Mouse (Mus musculus) spleen, postnatal 0 days (tissue): ENCODE measurements around the gene Slc35b1. TPM values are rescaled to one million over a fixed set of nuclear protein-coding genes. Genes with fewer than 3 reads are reported as not detected.

Experiments
- polyA plus RNA-seq: library from polyadenylated mRNA; unstranded; fragments of >200 nt; fragmentation: Nextera tagmentation; extraction: Ambion mirVana; gene quantifications from 2 replicates; pipeline ENCODE4 v1.2.1, GENCODE M21; 2015

The Slc35b1 gene
- polyA plus RNA-seq = 45.4 and 49.3 TPM in 2 replicates

DNA sequence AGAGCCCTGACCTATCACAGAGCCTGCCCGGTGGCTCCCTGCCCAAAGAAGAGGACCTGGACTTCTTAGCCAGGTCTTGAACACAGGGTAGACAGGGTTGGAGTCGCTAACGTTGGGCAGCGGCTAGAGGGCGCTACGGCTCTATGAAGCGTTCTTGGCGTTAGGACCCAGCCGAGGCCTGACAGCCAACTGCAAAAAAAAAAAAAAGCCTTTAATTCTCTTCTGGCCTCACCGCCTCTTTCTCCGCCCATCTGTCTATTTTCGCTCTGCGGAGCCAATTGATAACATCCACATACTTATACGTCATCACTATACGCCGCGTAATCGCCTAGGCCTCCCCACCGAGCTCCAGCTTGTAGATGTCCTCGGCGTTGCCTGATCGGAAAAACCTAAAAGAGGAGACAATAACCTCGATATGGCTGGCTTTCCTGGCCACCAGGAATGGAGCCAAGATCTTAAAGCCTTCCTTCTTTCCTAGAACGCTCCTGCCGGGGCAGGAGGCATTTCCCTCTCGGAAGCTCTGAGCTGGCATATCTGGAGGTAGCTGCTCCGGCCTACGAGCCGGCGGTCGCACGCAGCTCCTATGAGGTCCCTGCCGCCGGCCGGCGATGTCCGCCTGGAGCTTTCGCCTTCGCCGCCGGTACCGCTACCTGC lies at the start of gene Slc35b1:
Gene Slc35b1, plus strand, starts transcription at position 374 of the 654 bp plus-strand sequence.

DNA sequence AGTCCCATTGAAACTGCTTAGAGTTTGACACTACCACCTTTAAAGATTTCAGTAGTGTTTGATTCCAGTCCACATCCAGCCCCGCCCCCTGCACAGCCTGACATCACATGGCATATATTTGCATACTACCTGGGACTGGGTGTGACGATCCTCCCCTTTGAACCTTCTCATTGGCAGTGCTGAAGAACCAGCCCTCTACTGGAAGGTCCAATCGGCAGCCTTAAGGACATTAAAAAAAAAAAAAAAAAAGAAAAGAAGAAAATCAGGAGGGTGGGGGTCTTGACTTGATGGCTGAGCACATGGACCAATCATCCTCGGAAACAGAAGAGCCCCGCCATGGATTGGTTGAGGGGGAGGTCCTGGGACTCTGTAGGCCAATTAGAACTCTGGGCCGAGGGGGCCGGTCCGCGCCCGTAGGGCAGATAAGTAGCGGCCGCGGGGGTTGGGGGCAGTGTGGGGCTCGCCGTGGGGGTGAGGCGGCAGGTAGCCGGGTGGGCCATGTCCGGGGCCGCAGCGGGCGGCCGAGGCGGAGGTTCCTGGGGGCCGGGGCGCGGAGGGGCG lies 47.8 kb upstream of the Slc35b1 start, which contains the start of gene Fam117a:
Gene Fam117a, plus strand, starts transcription at position 451 of the 561 bp plus-strand sequence.

DNA sequence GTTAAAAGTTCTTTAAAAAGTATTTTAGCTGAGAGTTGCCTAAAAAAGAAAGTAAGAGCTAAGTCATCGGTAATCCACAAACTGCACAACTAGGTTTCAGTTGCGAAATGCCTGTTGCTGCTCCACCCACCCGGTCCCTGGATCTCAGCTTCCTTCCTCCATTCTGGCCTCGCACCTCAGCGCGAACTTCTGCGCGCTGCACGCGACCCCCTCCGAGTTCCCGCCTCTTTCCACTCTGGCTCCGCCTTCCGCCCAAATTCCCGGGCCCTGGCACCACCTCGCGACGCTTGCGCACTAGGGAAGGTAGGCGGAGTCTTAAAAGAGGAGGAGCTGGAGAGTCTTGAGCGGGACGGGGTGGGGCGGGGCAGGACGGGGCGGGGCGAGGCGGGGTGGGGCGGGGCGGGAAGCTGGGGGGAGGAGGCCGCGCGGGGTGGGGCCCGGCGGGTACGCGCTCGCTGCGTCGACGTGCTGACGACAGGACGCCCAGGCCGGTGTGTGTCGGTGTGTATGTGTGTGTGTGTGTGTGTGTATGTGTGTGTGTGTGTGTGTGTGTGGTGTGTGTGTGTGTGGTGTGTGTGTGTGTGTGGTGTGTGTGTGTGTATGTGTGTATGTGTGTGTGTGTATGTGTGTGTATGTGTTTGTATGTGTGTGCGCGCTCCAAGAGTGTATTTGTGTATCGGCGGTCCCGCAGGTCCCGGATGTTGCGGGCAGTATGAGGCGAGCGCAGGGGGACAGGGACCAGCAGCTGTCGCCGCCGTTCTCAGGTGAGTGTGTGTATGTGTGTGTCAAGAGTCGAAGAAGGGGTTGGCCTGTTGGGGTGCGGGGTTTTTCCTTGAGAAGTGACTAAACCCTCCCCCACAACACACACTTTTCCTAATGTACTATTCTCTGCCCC lies 29.4 kb downstream of the Slc35b1 start, which contains the start of gene Spop:
Gene Spop, plus strand, starts transcription at position 440 of the 895 bp plus-strand sequence.

Other genes starting within 250 kb of the Slc35b1 start
- gene Dlx4, start 238.4 kb upstream of the Slc35b1 start, polyA plus RNA-seq = 0.11 TPM in 1 of 2 replicates, not detected in the other
- gene Tac4, start 123.2 kb upstream of the Slc35b1 start, polyA plus RNA-seq = 0.10 and 0.19 TPM in 2 replicates
- 35.9 and 36.7 TPM in 2 replicates for gene Kat7, start 74.4 kb upstream of the Slc35b1 start, polyA plus RNA-seq
- 134 and 151 TPM in 2 replicates for gene Fam117a, start 47.7 kb upstream of the Slc35b1 start, polyA plus RNA-seq
- gene Spop, start 29.4 kb downstream of the Slc35b1 start, polyA plus RNA-seq = 86.7 and 98.7 TPM in 2 replicates
- gene Nxph3, start 129.9 kb downstream of the Slc35b1 start, polyA plus RNA-seq = 0.49 and 0.91 TPM in 2 replicates
- gene Ngfr, start 203.0 kb downstream of the Slc35b1 start, polyA plus RNA-seq = 3.2 and 3.6 TPM in 2 replicates